Mouse (Mus musculus) thymus, postnatal 14 days (tissue): ENCODE measurements at regions not wholly inside any gene's neighbourhood (a gene's known extent, or its start where the extent isn't known, plus 50 kb on each side); places are given as distances from the start of the nearest gene placed in this dataset.

ENCODE experiments used
- DNase-seq: peaks from one replicate; pipeline ENCODE4 v3.0.0; 2021

GRCm38 (mm10) chr16:95839512-95840253 lies 137.8 kb downstream of the Ets2 start:
- peak; percentile 59 for DNase-seq

DNA sequence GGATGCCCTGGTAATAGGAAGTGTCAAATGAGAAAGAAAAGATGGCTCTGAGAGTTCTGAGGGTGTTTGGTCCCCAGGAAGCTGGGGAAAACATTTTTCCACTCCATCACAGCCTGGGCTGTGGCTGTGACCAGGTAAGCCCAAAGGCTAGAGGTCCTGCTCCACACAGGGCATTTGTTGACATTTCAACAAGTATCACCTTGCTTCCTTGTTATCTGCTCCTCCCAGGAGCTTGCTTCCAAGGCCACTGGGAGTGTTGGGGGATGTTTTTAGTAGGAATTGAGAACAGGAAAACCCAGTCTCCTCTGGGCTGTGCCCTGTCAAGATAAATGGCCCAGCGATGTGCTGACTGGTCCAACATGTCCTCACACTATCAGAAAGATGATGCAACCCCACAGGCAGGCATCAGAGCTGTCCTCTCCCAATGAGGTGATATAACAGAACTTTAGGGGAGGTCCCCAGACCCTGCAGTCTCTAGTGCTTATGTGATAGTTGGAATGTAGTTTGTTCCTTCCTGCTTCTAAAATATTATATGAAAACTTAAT lies 137.1 kb downstream of the Ets2 start:
- DNase-seq: no peak

GRCm38 (mm10) chr16:95838478-95838846 lies 136.6 kb downstream of the Ets2 start:
- no peak for DNase-seq

DNA sequence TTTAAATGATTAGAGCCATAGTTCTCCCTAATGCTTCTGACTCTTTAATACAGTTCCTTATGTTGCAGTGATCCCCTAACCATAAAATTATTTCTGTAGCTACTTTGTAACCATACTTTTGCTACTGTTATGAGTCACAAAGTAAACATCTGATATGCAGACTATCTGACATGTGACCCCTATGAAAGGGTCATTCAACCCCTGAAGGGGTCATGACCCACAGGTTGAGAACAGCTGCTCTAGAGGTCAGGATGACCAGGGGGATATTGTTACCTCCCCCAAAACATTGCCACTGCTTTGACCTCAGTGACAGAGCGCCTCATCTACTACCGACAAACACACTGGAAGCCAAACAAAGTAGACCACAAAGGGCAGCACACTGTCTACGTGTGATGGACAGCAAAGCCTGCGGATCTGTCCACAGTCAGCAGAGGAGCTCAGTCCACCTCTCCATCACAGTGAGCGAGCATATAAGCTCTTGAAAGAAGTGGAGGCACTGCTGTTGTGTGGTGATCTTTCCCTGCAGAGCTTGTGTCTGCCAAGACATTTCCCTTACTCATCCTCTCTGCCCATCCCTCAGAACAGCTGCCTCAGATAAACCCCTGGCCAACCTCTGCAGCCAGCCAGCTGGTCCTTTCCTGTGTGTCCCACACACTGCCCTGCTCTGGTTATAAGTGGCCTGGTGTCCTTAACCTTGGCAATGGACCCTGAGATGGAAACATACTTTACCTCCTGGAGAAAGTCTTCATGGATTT lies 136.0 kb downstream of the Ets2 start:
- no peak for DNase-seq

DNA sequence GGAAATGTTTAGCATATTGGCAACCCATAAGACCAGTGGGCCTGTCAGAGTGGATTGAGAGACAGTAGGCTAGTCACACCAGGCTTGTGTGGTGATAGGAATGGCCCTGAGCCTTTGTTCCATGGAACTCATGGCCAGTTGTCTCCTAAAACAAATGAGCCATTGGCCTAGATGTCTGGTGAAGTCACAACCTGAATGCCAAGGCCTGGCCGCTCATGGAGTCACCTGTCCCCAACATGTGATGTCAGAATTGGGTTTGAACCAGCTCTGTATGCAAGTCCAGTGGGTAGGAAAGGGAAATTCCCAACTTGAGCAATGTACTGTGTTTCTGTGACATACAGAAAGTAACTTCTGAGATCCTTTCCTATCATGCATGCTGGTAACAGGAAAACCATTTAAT lies 134.1 kb downstream of the Ets2 start:
- DNase-seq: no peak

DNA sequence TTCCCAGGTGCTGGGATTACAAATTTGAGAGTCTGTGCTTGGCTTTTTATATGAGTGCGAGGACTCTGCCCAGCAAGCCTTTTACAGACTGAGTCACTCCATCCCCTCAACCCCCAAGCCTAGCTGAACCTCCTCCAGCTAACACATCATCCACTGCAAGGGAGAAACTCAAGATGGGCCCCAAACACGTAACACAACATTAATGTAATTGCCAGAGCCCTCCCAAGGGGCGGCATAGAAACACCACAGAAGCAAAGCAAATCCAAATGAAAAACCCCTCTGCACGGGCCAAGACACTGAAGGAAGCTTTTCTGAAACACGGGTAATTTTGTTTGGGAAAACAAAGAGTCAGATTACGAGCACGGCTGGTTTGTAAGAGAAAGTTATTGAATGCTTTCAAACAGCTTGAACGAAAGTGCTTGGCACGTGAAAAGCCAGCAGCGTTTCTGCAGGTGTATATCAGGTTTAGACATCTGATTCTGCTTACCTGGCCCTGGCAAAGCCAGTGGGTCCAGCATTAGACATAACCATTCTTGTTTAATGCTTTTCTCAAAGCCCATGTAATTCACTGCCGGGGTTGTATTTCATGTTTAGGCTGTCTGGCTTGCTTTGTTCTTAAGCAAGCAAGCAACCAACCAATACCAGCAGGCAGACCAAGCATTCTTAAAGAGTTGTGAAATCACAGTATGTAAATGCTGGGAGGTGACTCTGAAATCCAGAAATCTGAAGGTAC lies 132.8 kb downstream of the Ets2 start:
- DNase-seq: no peak

DNA sequence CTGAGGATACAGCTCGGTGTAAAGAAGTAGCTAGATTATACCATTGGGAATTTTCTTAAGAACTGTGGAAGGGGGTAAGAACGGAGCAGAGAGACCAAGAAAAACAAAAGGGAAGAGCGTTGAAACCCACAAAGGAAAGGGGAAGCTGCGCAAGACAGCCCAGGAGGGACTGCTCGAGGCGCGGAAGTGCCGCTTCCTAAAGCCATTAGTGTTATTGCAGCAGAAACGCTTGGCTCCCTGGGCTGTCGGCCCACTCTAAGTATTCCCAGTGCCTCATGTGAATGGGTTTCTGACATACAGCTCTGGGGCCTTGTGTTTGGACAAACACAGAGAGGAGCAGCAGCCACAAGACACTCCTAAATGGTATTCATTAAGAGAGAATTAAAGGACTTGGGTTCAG lies 131.6 kb downstream of the Ets2 start:
- no peak for DNase-seq

GRCm38 (mm10) chr16:95832346-95832739 lies 130.5 kb downstream of the Ets2 start:
- DNase-seq: no peak

DNA sequence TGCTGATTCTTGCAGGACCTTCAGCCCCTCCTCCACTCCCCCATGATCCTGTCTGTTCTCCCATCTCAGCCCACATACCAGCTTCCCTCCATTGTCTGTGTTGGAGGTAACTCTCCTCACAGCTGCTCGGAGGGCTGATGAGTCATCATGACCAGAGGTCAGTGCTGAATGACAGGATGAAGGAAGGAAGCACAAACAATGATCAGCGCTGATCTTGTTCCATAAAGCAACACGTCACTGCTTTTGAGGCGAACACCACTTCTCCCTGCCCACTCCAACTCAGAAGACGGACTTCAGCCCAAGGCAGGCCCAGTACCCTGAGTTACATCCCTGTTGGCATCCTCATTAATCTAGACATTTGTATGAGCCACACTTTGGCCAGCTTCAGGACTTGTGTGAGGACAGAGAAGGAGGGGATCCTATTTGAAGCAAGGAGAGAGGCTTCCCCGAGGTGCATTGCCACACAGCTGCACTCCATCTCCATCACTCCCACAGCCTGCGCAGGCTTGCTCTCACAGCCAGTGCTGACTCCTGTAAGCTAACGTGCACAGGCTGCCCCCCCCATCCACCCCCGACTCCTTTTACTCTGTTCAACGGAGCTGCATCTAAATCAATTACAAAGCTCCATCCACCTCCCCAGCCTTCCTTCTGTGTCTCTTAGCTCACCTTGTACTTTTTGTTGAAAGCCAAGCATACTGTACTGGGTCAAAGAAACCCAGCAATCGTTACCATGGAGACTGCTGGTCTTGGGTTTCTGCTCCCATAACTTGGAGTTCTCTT lies 129.9 kb downstream of the Ets2 start:
- peak; percentile 63 for DNase-seq

DNA sequence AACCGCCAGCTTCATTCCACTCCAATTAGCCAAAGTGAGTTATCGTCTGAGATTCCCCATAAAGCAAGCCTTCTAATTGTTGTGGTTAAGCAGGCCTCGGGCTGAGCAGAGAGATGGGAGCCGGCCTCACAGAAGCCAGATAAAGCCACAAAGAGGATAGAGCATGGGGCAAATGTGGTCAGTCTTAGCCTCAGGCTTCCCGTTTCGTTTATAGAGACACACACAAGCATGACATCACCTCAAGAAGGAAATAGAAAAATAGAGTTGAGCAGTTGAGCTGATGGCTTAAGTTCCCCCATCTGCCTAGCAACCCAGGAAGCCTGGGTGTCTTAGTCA lies 125.5 kb downstream of the Ets2 start:
- DNase-seq: no peak

DNA sequence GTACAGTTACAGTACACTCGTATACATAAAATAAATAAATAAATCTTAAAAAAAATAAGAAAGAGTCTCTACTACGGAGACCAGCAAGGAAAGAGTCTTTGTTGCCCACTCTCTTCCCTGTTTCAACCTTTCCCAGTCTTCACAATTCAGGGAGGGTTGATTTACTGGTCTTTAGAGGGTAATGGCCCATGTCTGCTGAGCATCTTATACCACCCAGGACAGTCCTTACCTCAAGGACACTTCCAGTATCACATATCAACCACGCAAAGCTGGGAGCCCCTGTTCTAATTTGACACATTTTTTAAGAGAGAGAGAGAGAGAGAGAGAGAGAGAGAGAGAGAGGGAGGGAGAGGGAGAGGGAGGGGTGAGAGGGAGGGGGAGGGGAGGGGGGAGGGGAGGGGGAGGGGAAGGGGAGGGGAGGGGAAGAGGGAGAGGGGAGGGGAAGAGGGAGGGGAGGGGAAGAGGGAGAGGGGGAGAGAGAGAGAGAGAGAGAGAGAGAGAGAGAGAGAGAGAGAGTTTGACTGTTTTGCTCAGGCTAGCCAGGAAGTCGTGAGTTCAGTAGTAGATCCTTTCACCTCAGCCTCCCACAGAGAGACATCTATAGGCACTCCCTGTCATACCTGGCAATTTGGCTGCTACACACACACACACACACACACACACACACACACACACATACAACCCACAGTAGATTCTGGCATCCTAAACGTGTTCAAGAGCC lies 125.0 kb downstream of the Ets2 start:
- no peak for DNase-seq

DNA sequence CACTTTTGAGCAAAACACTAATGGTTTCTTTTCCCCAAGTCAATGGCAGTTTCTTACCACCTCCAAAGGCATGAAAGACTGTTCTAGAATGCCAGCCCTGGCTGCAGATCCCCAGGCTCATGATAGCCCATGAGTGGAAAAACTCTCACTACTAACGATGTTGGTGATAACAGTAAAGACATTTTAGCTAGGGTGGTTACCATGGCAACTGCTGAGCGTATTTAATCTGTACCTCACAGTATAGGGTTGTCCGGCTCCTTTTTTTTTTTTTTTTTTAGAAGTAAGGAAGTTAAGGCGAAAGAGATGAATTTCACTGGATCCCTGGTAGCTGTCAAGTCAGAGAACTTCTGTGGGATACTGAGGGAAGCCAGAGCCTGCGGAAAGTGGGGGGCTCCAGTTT lies 123.8 kb downstream of the Ets2 start:
- no peak for DNase-seq

- DNase-seq: no peak
Observed at GRCm38 (mm10) chr16:95824720-95825534, 123.1 kb downstream of the Ets2 start.

DNA sequence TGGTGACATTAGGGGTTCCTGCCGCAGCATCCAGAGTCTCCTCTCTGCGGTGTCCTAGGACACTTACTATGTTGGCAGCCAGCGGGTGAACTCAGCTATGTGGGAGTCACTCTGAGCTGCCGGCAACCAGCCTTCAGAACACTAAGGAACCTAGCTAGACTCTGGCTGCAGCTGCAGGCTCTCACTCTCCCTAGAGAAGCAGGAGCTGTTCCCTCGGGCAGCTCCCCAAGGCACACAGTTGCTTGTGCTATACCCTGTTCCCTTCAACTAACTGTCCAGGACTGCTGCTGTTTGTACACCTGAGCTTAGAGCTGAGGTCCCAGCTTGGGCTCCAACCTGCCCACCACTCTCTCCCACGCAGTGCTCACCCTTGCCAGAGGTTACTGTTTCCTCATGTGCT lies 121.9 kb downstream of the Ets2 start:
- DNase-seq: peak; percentile 56

DNA sequence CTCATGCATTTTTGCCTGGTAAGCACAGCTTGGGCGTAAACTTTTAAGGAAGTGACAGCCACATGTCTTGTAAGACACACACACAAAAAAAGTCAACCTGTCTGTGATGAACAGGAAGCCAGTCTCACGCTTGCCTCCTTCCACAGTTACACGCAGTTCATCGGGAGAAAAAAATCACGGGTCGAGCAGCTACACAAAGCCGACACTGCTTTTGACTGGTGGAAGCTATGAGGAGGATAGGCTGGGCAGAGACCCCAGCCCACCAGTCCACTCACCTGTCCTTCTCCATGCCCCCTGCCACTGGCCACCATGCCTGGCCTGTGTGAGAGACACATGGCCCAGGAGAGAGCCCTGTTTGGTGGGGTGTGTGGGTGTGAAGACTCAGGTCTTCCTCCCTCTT lies 119.2 kb downstream of the Ets2 start:
- peak; percentile 59 for DNase-seq

DNA sequence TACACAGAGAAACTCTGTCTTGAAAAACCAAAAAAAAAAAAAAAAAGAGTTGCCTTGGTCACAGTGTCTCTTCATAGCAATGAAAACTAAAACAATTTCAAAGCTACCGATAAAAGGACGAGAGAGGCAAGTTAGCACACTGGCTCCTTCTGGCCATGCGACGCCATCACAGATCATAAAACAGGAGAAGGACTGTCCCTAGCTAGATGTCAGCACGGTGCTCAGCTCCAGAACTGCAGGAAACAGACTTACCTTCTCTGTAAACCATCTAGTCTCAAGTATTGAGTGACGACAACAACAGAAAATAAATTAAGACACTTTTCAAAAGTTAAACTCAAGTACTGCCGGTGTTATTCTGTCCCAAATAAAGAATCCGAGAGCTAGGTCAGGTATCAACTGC lies 118.7 kb downstream of the Ets2 start:
- DNase-seq: no peak

GRCm38 (mm10) chr16:95820013-95820412 lies 118.1 kb downstream of the Ets2 start:
- no peak for DNase-seq

DNA sequence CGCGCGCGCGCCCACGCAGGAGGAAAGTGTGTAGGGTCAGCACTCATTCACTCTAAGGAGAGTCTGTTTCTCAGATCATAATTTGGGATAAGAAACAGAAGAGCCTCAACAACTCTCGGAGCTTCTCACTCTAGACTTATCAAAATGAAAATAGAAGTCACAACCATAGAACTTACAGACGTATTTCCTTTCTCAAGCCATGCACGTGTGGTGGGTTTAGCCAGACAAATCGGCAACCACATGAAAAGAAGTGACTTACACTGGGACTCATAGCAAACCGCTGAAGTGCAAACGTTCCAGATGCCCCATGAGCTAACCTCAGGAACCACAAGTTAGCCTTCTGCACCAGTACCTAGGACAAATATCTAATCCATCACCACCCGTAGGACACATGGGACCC lies 114.1 kb downstream of the Ets2 start:
- DNase-seq: no peak

DNA sequence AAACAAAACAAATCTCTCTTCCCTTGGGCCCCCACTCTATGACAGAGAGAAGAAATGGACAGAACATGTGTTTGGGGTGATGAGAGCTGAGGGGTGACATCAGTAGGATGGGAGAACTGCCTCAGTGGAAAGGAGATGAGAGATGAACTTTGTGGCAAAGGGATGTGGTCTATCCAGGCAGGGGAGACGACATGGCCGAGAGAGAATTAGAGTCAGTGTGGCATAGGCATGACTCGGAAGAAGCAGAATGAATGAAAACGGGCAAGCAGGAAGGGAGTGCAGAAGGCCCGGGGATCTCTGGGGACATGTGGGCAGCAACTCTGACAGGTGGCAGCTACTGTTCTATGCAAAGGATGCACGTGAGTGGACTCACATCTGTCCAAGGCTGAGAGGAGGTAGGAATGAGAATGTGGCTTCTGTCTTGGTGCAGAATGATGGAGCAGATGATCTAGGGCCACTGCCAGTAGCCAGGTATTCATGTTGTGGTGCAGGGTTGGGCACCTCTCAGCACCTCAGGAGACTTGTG lies 113.4 kb downstream of the Ets2 start:
- no peak for DNase-seq

GRCm38 (mm10) chr16:95814513-95815118 lies 112.7 kb downstream of the Ets2 start:
- no peak for DNase-seq

DNA sequence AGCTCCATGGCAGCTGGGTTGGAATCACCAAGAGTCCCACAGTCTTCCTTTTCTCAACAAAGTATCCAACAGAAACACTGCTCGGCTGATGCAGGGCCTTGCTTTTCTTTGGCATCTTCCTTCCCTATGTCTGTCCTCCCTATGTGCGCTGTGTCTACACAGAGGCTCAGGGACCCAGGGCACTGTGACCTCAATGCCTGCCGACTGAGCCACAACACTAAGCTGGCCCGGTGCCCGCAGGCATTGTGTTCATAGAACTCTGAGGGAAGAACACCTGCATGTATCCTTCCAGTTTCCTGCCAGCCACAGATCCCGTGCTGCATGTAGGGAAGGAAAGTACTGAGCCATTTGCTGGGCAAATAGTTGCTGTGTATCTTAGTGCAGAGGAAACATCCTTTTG lies 109.2 kb downstream of the Ets2 start:
- peak; percentile 78 for DNase-seq
